Mouse (Mus musculus): Measurements from ENCODE around the gene Gm44596. TPM values are rescaled to one million over a fixed set of nuclear protein-coding genes. Genes with fewer than 3 reads are reported as not detected.

The Gm44596 gene
- polyA plus RNA-seq, 1 experiment from 2014 or later, result not detected

GRCm38 (mm10) chr6:128421036-128421435 lies 45.7 kb downstream of the Gm44596 start:
- Histone ChIP-seq H3K9ac (no peak overlapping the region), H3K4me1 (peaks cover 7% of the 10 kb centered on the region), H3K9me3 (replicated peaks) (no peaks in the 10 kb centered on the region), H3K27ac (no peak overlapping the region), H3K4me2 (no peak overlapping the region), H3K27me3 (no peaks in the 10 kb centered on the region), H3K36me3 (ENCODE audit: poor library complexity, severe bottlenecking) (peaks cover 5% of the 10 kb centered on the region; the same call in 1 of the 2 replicates), H3K4me3 (no peak overlapping the region)
- ATAC-seq, result no peak
- WGBS, result 98% methylated on average over 2 of the region's 2 CpGs

- Histone ChIP-seq H3K36me3 (ENCODE audit: poor library complexity, severe bottlenecking) (peaks cover 3% of the 10 kb centered on the region; the same call in 1 of the 2 replicates), H3K4me2 (no peak overlapping the region), H3K9me3 (replicated peaks) (no peaks in the 10 kb centered on the region), H3K9ac (no peak overlapping the region), H3K27me3 (no peaks in the 10 kb centered on the region), H3K4me1 (peaks cover 7% of the 10 kb centered on the region), H3K27ac (no peak overlapping the region), H3K4me3 (no peak overlapping the region)
- ATAC-seq, result no peak
- WGBS, result 95% methylated on average over 3 of the region's 3 CpGs
Observed at GRCm38 (mm10) chr6:128421480-128421879, 46.2 kb downstream of the Gm44596 start.

- H3K27me3 ChIP-seq, result no peaks in the 10 kb centered on the region
- H3K27ac ChIP-seq, result peak overlapping the region; percentile 91
- ATAC-seq, result peak; percentile 47
- peak overlapping the region; percentile 61 for H3K4me3 ChIP-seq
- H3K9me3 ChIP-seq (replicated peaks), result no peaks in the 10 kb centered on the region
- peaks cover 15% of the 10 kb centered on the region for H3K36me3 ChIP-seq (ENCODE audit: poor library complexity, severe bottlenecking)
- WGBS, result 49% methylated on average over 16 of the region's 16 CpGs
- peak overlapping the region; percentile 68 for H3K4me2 ChIP-seq
- H3K4me1 ChIP-seq, result peaks cover 7% of the 10 kb centered on the region
- H3K9ac ChIP-seq, result peak overlapping the region; percentile 74
Observed at GRCm38 (mm10) chr6:128423496-128424268, 48.4 kb downstream of the Gm44596 start.

- H3K4me2 ChIP-seq, result peak within 1 kb of the TSS; percentile 68
- 0% methylated on average over 42 of the region's 42 CpGs for WGBS
- peak; percentile 96 for ATAC-seq
- H3K4me3 ChIP-seq, result peak within 1 kb of the TSS; percentile 61
- peaks cover 7% of the 10 kb centered on the region for H3K4me1 ChIP-seq
- H3K27me3 ChIP-seq, result no peaks in the 10 kb centered on the region
- no peaks in the 10 kb centered on the region for H3K9me3 ChIP-seq (replicated peaks)
- peaks cover 23% of the 10 kb centered on the region for H3K36me3 ChIP-seq (ENCODE audit: poor library complexity, severe bottlenecking)
- H3K27ac ChIP-seq, result peak within 1 kb of the TSS; percentile 91
- peak within 1 kb of the TSS; percentile 74 for H3K9ac ChIP-seq
Observed at GRCm38 (mm10) chr6:128424269-128425019, 49.1 kb downstream of the Gm44596 start, which contains the start of gene Itfg2. Gene Itfg2 (minus strand): TSS chr6:128424931.

GRCm38 (mm10) chr6:128425046-128425445 lies 49.7 kb downstream of the Gm44596 start:
- Histone ChIP-seq H3K9me3 (replicated peaks) (no peaks in the 10 kb centered on the region), H3K4me1 (peaks cover 7% of the 10 kb centered on the region), H3K36me3 (ENCODE audit: poor library complexity, severe bottlenecking) (peaks cover 26% of the 10 kb centered on the region), H3K9ac (peak overlapping the region; percentile 74), H3K27ac (peak overlapping the region; percentile 91), H3K27me3 (no peaks in the 10 kb centered on the region), H3K4me3 (peak overlapping the region; percentile 61), H3K4me2 (peak overlapping the region; percentile 68)
- WGBS, result 18% methylated on average over 9 of the region's 9 CpGs
- no peak; the same call in 1 of the 2 replicates for ATAC-seq

- no peak overlapping the region for H3K4me2 ChIP-seq
- no peak overlapping the region for H3K27ac ChIP-seq
Observed at GRCm38 (mm10) chr6:128427571-128427970, 52.3 kb downstream of the Gm44596 start.

GRCm38 (mm10) chr6:128429300-128429699 lies 54.0 kb downstream of the Gm44596 start:
- no peak overlapping the region for H3K4me3 ChIP-seq
- peaks cover 68% of the 10 kb centered on the region for H3K36me3 ChIP-seq (ENCODE audit: poor library complexity, severe bottlenecking)

More at GRCm38 (mm10) chr6:128427571-128427970, 52.3 kb downstream of the Gm44596 start:
- ATAC-seq, result no peak
- peaks cover 9% of the 10 kb centered on the region for H3K4me1 ChIP-seq
- H3K9me3 ChIP-seq (replicated peaks), result no peaks in the 10 kb centered on the region
- 94% methylated on average over 5 of the region's 5 CpGs for WGBS
- H3K36me3 ChIP-seq (ENCODE audit: poor library complexity, severe bottlenecking), result peaks cover 51% of the 10 kb centered on the region
- no peaks in the 10 kb centered on the region for H3K27me3 ChIP-seq
- H3K9ac ChIP-seq, result no peak overlapping the region
- H3K4me3 ChIP-seq, result no peak overlapping the region

GRCm38 (mm10) chr6:128429826-128430225 lies 54.5 kb downstream of the Gm44596 start:
- Histone ChIP-seq H3K9ac (no peak overlapping the region), H3K27me3 (no peaks in the 10 kb centered on the region), H3K36me3 (ENCODE audit: poor library complexity, severe bottlenecking) (peaks cover 73% of the 10 kb centered on the region), H3K4me1 (peaks cover 5% of the 10 kb centered on the region; the same call in 1 of the 2 replicates), H3K9me3 (replicated peaks) (no peaks in the 10 kb centered on the region), H3K4me2 (no peak overlapping the region), H3K4me3 (no peak overlapping the region), H3K27ac (no peak overlapping the region)
- no peak for ATAC-seq
- 94% methylated on average over 6 of the region's 6 CpGs for WGBS

More at GRCm38 (mm10) chr6:128429300-128429699, 54.0 kb downstream of the Gm44596 start:
- Histone ChIP-seq H3K9me3 (replicated peaks) (no peaks in the 10 kb centered on the region), H3K27me3 (no peaks in the 10 kb centered on the region), H3K27ac (no peak overlapping the region), H3K4me2 (no peak overlapping the region), H3K4me1 (peaks cover 5% of the 10 kb centered on the region; the same call in 1 of the 2 replicates), H3K9ac (no peak overlapping the region)
- 97% methylated on average over 2 of the region's 2 CpGs for WGBS
- no peak for ATAC-seq

GRCm38 (mm10) chr6:128432356-128432915 lies 57.1 kb downstream of the Gm44596 start:
- Histone ChIP-seq H3K27me3 (no peaks in the 10 kb centered on the region), H3K9me3 (replicated peaks) (no peaks in the 10 kb centered on the region), H3K27ac (no peak overlapping the region), H3K4me3 (no peak overlapping the region), H3K4me1 (peaks cover 23% of the 10 kb centered on the region), H3K4me2 (no peak overlapping the region), H3K36me3 (ENCODE audit: poor library complexity, severe bottlenecking) (peaks cover 91% of the 10 kb centered on the region), H3K9ac (no peak overlapping the region)
- WGBS, result 74% methylated on average over 13 of the region's 13 CpGs
- ATAC-seq, result no peak

- Histone ChIP-seq H3K27me3 (no peaks in the 10 kb centered on the region), H3K36me3 (ENCODE audit: poor library complexity, severe bottlenecking) (peaks cover 80% of the 10 kb centered on the region), H3K4me3 (no peak overlapping the region), H3K27ac (no peak overlapping the region), H3K9me3 (replicated peaks) (no peaks in the 10 kb centered on the region), H3K9ac (no peak overlapping the region), H3K4me2 (no peak overlapping the region), H3K4me1 (peaks cover 23% of the 10 kb centered on the region)
- no peak for ATAC-seq
- 96% methylated on average over 13 of the region's 13 CpGs for WGBS
Observed at GRCm38 (mm10) chr6:128433566-128433965, 58.3 kb downstream of the Gm44596 start.

GRCm38 (mm10) chr6:128435474-128435873 lies 60.2 kb downstream of the Gm44596 start:
- no peak for ATAC-seq
- H3K4me2 ChIP-seq, result no peak overlapping the region
- H3K27ac ChIP-seq, result no peak overlapping the region
- peaks cover 27% of the 10 kb centered on the region for H3K4me1 ChIP-seq
- H3K4me3 ChIP-seq, result no peak overlapping the region
- H3K9ac ChIP-seq, result no peak overlapping the region
- 85% methylated on average over 5 of the region's 5 CpGs for WGBS
- no peaks in the 10 kb centered on the region for H3K27me3 ChIP-seq
- peaks cover 61% of the 10 kb centered on the region for H3K36me3 ChIP-seq (ENCODE audit: poor library complexity, severe bottlenecking)
- no peaks in the 10 kb centered on the region for H3K9me3 ChIP-seq (replicated peaks)
